Mouse (Mus musculus): ENCODE data around the gene Siglece.

Siglece gene

DNA sequence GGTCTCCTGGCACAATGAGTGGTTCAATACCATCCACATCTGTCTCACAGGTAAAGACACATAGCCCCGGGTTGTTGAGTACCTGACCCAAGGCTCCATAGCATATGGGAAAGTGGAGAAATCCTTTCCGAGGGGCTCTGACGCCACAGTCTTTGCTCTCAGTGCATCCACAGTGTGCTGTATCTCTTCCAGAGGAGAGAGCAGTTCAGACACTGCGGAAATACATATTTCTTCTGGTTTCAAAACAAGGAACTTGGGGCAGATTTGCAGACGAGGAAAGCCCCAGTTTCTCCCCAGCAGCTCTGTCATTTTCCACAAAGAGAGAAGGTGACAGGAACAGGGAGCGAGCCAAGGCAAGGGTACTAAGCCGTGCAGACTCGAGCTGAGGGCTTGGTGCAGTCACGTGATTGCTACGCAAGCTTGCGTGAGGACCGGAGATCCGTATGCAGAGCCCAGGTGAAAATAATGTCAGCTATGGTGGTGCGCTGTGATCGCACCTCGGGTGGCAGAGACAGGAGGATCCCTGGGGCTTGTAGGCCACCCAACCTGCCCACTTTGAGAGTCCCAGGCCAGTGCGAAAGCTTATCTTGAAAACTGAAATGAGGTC is 16.8 kb downstream of the Siglece start:
- CTCF ChIA-PET = interaction anchor here in 2 of 4 experiments (0.6 to 2.0 kb wide), 3 partner anchors 8 to 11 kb away, joined by 3 to 8 read pairs (median 3); no protein-coding TSS in a partner anchor
- POLR2A ChIA-PET = interaction anchor here in 2 of 4 experiments (0.9 to 3.5 kb wide), 10 partner anchors 9 to 63 kb away, joined by 3 to 20 read pairs (median 5); partner anchors contain the start of genes Zfp819 (in 2 of the 2), Ceacam18 (in 1 of the 2) and Zfp719 (in 1 of the 2)

- ChIA-PET POLR2A (interaction anchor here in 2 of 4 experiments (0.9 to 3.5 kb wide), 9 partner anchors 8 to 41 kb away, joined by 3 to 20 read pairs (median 5); partner anchors contain the start of genes Zfp819 (in 2 of the 2) and Ceacam18 (in 1 of the 2)), CTCF (interaction anchor here in 2 of 4 experiments (0.6 to 2.0 kb wide), 3 partner anchors 9 to 11 kb away, joined by 3 to 8 read pairs (median 3); no protein-coding TSS in a partner anchor)
These were observed 17.4 kb downstream of the Siglece start for GRCm38 (mm10) chr7:43642587-43642986.

- POLR2A ChIA-PET = interaction anchor here in 3 of 4 experiments (0.6 to 2.4 kb wide), 6 partner anchors 9 to 860 kb away, joined by 3 to 11 read pairs (median 4); no protein-coding TSS in a partner anchor
- CTCF ChIA-PET = no interaction called here
These were observed 22.8 kb downstream of the Siglece start for GRCm38 (mm10) chr7:43637118-43637517.

DNA sequence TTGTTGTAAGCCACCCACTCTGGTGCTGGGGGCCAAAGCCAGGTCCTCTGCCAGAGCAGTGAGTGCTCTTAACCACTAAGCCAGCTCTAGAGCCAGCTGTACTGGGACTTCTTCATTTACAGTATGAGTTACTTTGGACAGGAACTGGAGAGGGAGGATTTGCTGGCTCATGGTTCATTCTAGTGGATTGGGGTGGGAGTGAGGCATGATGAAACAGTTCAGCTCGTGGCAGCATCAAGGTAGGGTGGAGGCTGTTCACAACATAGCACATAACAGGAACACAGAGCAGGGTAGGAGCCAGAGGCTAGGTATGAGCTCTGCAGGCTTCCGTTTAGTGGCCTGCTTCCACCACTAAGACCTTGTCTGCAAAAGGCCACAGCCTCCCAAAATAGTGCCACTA is 23.8 kb downstream of the Siglece start:
- POLR2A ChIA-PET = interaction anchor here in 3 of 4 experiments (0.5 to 2.4 kb wide), 7 partner anchors 10 to 1061 kb away, joined by 3 to 11 read pairs (median 8); partner anchors contain the start of genes Ctu1 (in 1 of the 3) and Zfp819 (in 1 of the 3)
- CTCF ChIA-PET = no interaction called here

DNA sequence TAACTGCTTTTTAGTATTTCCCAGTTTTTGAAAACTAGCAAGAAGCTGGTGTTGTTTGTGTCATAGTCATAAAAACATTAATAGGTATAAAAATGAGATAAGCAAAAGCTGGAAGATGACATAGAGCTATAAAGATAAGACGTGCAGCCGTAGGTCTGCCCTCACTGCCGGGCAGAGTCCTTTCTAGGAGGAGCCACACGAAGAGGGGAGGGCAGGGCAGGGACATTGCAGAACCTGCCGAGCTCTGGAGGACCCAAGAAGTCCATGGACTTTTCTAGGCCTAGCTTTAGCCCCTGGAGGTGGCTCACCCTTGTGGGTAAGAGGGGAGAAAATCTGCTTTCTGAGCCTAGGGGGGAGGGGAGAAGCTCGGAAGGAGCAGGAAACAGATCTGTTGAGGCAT is 25.5 kb downstream of the Siglece start, which contains the start of gene Ceacam18:
TSS of gene Ceacam18 (plus strand) at position 208 of the 400 bp plus-strand sequence.
- POLR2A ChIA-PET = interaction anchor here in 3 of 4 experiments (0.6 to 1.4 kb wide), 10 partner anchors 9 to 41 kb away, joined by 3 to 5 read pairs (median 3); no protein-coding TSS in a partner anchor
- CTCF ChIA-PET = interaction anchor here in 1 of 4 experiments (1.2 kb wide), 1 partner anchor 10 kb away, joined by 3 read pairs; no protein-coding TSS in a partner anchor

DNA sequence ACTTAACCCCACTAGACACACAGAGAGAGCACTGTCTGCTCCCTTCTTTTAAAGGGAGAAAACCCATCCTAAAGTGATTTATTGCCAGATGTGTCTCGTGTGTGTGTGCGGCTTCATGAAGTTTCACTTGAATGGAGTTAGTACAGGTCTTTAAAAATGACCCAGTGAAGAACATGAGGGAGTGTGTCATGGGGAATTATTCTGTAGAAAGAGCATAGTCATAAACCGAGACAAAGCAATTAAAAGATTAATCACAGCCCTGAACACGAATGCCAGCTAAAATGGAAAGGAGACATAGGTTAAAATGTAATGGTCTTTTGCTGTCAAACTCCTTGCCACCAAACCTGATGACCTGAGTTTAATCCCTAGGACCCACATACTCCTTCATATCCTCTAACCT is 26.0 kb downstream of the Siglece start:
- ChIA-PET CTCF (interaction anchor here in 1 of 4 experiments (1.2 kb wide), 1 partner anchor 9 kb away, joined by 3 read pairs; no protein-coding TSS in a partner anchor), POLR2A (interaction anchor here in 1 of 4 experiments (0.6 to 1.3 kb wide), 6 partner anchors 9 to 40 kb away, joined by 3 to 5 read pairs (median 3); no protein-coding TSS in a partner anchor)

DNA sequence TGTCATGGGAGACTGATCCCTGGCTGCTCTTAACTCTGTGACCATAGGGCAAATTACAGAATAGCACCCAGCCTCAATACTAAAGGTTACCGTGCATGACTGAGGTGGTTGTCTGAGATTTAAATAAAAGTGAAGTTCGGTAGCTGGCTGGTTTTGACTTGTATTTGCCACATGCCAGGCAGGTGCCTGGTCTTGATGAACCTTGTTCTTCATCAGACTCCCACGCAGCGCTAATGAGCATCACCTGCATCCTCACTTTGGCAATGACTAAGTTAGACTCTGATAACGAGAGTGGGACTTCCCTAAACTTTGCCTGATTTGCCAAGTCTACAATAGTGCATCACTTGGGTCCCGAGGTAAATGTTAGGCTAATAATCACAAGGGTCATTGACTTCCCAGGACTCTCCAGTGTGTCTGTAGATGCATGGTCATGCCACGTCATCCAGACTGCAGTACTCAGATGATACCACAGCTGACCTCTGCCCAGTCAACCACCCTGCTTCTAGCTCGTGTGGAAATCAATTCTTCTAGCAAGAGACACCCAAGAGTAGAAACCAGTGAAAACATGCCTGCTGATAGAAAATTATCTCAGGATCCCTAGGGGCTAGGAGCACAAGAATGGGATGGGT is 34.1 kb downstream of the Siglece start:
- CTCF ChIA-PET = interaction anchor here in 1 of 4 experiments (0.7 kb wide), 1 partner anchor 79 kb away, joined by 3 read pairs; no protein-coding TSS in a partner anchor
- POLR2A ChIA-PET = interaction anchor here in 3 of 4 experiments (0.5 to 3.0 kb wide), 5 partner anchors 9 to 19 kb away, joined by 3 to 26 read pairs (median 4); partner anchors contain the start of genes Zfp819 (in 2 of the 3) and Ceacam18 (in 1 of the 3)

DNA sequence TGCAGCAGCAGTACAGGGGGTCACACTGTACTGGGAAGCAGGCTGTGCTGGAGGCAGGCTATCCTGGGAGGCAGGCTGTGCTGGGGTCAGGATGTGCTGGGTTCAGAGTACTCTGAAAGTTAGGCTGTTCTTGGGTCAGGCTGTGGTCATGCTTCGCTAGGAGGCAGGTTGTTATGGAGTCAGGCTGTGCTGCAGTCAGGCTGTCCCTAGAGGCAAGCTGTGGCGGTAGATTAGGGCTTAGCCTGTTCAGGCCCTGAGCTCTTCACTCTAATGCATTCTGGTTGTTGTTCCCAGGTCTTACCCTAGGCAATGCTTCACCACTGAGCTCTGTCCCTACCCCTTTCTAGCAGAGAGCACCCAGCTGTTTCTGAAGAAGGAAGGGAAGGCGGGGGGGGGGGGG is 34.9 kb downstream of the Siglece start:
- ChIA-PET POLR2A (interaction anchor here (0.6 to 3.0 kb wide), 14 partner anchors 10 to 312 kb away, joined by 3 to 27 read pairs (median 4); partner anchors contain the start of genes Zfp819 (in 2 of the 4) and Ceacam18 (in 1 of the 4)), CTCF (interaction anchor here in 2 of 4 experiments (0.6 to 1.0 kb wide), 2 partner anchors 13 to 227 kb away, joined by 3 to 4 read pairs; no protein-coding TSS in a partner anchor)

DNA sequence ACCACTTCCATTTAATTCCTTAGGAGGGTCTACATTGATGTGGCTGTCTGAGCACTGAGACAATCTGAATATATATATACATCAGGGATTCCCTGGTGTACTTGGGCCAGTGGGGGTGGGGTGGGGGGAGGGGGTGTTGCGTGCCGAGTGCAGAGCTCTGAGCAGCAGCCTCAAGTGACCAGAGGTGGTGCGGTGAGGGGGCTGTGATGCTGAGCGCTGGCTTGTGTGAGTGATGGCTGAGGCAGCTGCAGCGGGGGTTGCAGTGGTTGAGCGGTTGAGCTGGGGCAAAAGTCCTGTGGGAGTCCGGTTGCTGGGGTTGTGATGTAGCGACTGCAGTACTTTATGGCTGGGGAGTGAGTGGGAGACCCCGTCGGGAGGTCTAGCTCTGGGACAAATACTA is 36.1 kb downstream of the Siglece start:
- ChIA-PET POLR2A (interaction anchor here in 3 of 4 experiments (0.6 to 3.0 kb wide), 19 partner anchors 9 to 967 kb away, joined by 3 to 27 read pairs (median 4); partner anchors contain the start of genes Zfp819 (in 2 of the 3), Ctu1 (in 1 of the 3) and Kcnc3 (in 1 of the 3)), CTCF (interaction anchor here in 3 of 4 experiments (0.6 to 1.0 kb wide), 5 partner anchors 11 to 1278 kb away, joined by 3 to 8 read pairs (median 5); no protein-coding TSS in a partner anchor)

DNA sequence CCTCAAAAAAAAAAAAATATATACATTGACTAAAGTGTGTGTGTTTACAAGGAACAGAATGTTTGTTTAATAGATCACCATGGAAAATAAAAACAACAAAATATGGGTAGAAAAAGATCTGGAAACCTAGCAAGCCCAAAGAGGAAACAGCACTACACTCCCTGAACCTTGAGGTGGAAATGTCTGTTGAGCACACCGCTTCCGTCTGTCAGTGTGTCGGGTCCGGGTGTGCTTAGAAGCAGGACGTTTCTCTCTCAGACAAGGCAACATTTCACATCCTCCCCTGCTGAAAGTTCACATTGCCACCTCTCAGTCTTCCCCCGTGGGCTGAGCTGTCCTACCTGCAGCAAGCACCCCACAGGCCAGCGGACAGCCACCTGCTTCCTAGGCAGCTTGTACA is 37.0 kb downstream of the Siglece start:
- POLR2A ChIA-PET = interaction anchor here in 2 of 4 experiments (0.8 to 3.0 kb wide), 4 partner anchors 11 to 968 kb away, joined by 3 to 26 read pairs (median 3); partner anchors contain the start of genes Kcnc3 (in 1 of the 2) and Zfp819 (in 1 of the 2)
- CTCF ChIA-PET = interaction anchor here in 1 of 4 experiments (0.6 kb wide), 1 partner anchor 410 kb away, joined by 8 read pairs; no protein-coding TSS in a partner anchor

DNA sequence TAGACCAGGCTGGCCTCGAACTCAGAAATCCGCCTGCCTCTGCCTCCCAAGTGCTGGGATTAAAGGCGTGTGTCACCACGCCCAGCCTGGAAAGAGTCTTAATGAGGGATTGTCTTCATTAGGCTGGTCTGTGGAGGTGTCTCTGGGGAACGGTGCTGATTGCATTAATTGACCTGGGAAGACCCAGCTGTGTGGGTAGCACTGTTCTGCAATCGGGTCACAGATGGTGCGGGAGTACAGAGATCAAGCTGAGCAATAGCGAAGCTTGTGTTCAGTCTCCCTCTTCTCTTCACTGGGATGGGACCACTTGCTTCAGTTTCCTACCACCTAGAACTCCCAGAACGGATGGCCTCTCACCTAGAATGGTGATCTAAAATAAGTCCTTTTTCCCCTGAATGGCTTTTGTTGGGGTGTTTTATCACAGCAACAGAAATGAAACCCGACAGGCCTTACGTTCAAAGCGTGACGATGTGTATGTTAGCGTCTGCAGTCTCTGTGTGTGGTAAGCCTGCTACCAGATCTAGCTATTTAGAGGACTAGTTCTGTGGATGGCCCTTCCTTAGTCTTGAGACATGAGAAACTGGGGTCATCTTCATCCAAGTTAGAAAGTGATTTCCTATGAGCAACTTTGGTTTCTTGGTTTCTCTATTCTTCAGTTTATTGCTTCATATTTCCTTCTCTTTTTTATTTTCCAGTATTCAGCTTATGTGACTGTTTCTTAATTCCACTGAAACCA is 46.0 kb downstream of the Siglece start:
- ChIA-PET POLR2A (interaction anchor here in 1 of 4 experiments (0.6 kb wide), 1 partner anchor 746 kb away, joined by 3 read pairs; no protein-coding TSS in a partner anchor), CTCF (no interaction called here)

GRCm38 (mm10) chr7:43608316-43608824 is 51.6 kb downstream of the Siglece start:
- ChIA-PET CTCF (interaction anchor here in 3 of 4 experiments (0.6 to 2.0 kb wide), 5 partner anchors 23 to 655 kb away, joined by 3 to 9 read pairs (median 3); no protein-coding TSS in a partner anchor), POLR2A (interaction anchor here (0.6 to 4.7 kb wide), 61 partner anchors 8 to 982 kb away, joined by 3 to 29 read pairs (median 5); partner anchors contain the start of genes Zfp719 (in 4 of the 4), Ctu1 (in 2 of the 4), 1700028J19Rik (in 1 of the 4) and 2410002F23Rik (in 1 of the 4))

- ChIA-PET CTCF (interaction anchor here (0.6 to 2.0 kb wide), 5 partner anchors 24 to 870 kb away, joined by 3 to 9 read pairs (median 3); no protein-coding TSS in a partner anchor), POLR2A (interaction anchor here (0.5 to 4.7 kb wide), 68 partner anchors 9 to 983 kb away, joined by 3 to 29 read pairs (median 4); partner anchors contain the start of genes Zfp719 (in 4 of the 4), Ctu1 (in 2 of the 4), 1700028J19Rik (in 1 of the 4) and 2410002F23Rik (in 1 of the 4))
These were observed 52.1 kb downstream of the Siglece start for GRCm38 (mm10) chr7:43607743-43608287.

- POLR2A ChIA-PET = interaction anchor here (0.5 to 4.7 kb wide), 56 partner anchors 9 to 1609 kb away, joined by 3 to 29 read pairs (median 4); partner anchors contain the start of genes Zfp719 (in 3 of the 4), Ctu1 (in 2 of the 4), 1700028J19Rik (in 1 of the 4) and 2410002F23Rik (in 1 of the 4)
- CTCF ChIA-PET = interaction anchor here (0.6 to 2.0 kb wide), 5 partner anchors 23 to 870 kb away, joined by 3 to 9 read pairs (median 3); no protein-coding TSS in a partner anchor
These were observed 52.8 kb downstream of the Siglece start, which contains the start of gene Zfp819 for GRCm38 (mm10) chr7:43606896-43607742. Gene Zfp819, plus strand, starts transcription at chr7:43607169.

GRCm38 (mm10) chr7:43601884-43602283 is 58.1 kb downstream of the Siglece start:
- ChIA-PET POLR2A (interaction anchor here in 2 of 4 experiments (0.7 to 2.8 kb wide), 9 partner anchors 9 to 47 kb away, joined by 3 to 10 read pairs (median 3); partner anchors contain the start of genes Zfp719 (in 2 of the 2) and Ceacam18 (in 1 of the 2)), CTCF (interaction anchor here in 2 of 4 experiments (1.0 kb wide), 2 partner anchors 18 to 315 kb away, joined by 3 to 4 read pairs; no protein-coding TSS in a partner anchor)

Data from embryonic stem cell, embryonic (primary cell).